Mouse (Mus musculus): ENCODE results near the gene Ankrd49. TPM values are rescaled to one million over a fixed set of nuclear protein-coding genes. Genes with fewer than 3 reads are reported as not detected.

Gene Ankrd49
- polyA plus RNA-seq, 1 experiment from 2014 or later = 47.9 TPM

DNA sequence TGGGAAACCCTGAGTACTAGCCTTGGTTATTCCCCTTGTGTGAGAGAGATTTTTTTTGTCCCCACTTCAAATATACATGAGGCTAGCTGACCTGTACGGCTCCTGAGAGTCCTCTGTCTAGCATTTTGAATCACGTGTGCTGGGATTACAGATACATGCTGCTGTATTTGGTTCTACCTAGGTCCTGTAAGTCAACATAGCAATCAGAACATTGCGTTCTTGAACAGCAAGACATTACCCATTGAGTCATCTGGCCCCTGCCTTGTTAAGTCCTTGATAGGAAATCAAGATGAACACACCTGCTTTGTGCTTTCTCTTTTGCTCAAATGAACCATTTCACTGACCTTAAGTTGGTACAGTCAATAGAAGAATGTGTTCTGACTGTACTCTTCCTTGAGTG lies 30.2 kb downstream of the Ankrd49 start:
- H3K36me3 ChIP-seq (ENCODE audit: control insufficient read depth, insufficient read depth, low read length) = no peaks in the 10 kb centered on the region
- no peak for DNase-seq (ENCODE audit: low spot score)
- H3K4me2 ChIP-seq (ENCODE audit: low read length) = no peak overlapping the region
- no peak overlapping the region for H3K9ac ChIP-seq (ENCODE audit: low read length)
- H3K4me1 ChIP-seq (replicated peaks; ENCODE audit: control insufficient read depth, insufficient read depth, low read length) = no peaks in the 10 kb centered on the region
- no peak for ATAC-seq (replicated peaks; ENCODE audit: low FRiP score, low TSS enrichment, low read depth)
- H3K27ac ChIP-seq (ENCODE audit: low read depth) = no peak overlapping the region
- WGBS = 80% methylated on average over 3 of the region's 3 CpGs
- H3K9me3 ChIP-seq (ENCODE audit: control insufficient read depth, low read length) = no peaks in the 10 kb centered on the region
- no peak overlapping the region for H3K4me3 ChIP-seq (ENCODE audit: low read depth, low read length)
- no peaks in the 10 kb centered on the region for H3K27me3 ChIP-seq (replicated peaks; ENCODE audit: control insufficient read depth, insufficient read depth, low read length)

DNA sequence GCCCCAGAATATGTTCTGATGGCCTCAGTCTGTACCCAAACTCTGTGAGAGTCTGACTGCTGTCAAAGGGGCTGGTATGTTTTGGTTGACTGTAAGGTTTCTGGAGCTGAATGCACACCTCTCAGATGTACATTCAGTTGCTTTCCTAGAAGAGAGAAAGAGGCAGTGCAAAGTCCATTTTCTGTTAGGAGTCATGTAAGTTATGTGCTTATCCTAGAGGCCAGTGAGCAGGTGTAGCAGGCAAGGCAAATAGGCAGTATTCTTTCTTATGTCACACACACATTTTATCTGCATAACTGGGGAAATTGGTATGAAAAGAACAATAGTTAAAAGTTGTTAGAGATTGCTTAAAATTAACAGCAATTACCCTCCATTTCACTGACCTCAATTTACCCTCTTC lies 30.7 kb downstream of the Ankrd49 start:
- Histone ChIP-seq H3K36me3 (ENCODE audit: control insufficient read depth, insufficient read depth, low read length) (no peaks in the 10 kb centered on the region), H3K27ac (ENCODE audit: low read depth) (no peak overlapping the region), H3K4me1 (replicated peaks; ENCODE audit: control insufficient read depth, insufficient read depth, low read length) (no peaks in the 10 kb centered on the region), H3K27me3 (replicated peaks; ENCODE audit: control insufficient read depth, insufficient read depth, low read length) (no peaks in the 10 kb centered on the region), H3K4me3 (ENCODE audit: low read depth, low read length) (no peak overlapping the region), H3K9me3 (ENCODE audit: control insufficient read depth, low read length) (no peaks in the 10 kb centered on the region), H3K4me2 (ENCODE audit: low read length) (no peak overlapping the region), H3K9ac (ENCODE audit: low read length) (no peak overlapping the region)
- ATAC-seq (replicated peaks; ENCODE audit: low FRiP score, low TSS enrichment, low read depth) (no peak), DNase-seq (ENCODE audit: low spot score) (no peak)

DNA sequence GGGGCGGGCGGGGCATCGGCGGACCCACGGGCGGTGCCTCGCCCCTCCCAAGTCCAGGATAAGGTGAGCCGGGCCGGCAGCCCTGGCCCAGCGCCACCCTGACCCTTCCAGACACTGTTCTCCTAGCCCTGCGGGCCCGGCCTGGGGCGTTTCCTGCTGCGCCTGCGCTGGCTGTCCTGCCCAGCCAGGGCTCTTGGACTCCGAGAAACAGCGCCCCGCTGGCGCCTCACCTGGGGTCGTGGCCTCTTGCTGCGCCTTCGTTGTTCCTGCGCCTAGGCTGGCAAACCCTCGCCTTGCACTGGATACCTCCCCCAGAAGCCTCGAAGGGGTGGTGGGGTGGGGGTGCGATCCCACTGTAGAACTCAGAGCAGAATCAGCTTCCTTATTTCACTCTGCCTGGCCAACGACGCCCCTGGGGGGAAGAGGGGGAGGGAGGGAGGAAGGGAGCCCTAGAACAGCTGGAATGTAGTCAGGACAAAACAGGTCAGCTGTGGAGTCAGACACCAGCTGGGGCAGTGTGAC lies 32.6 kb downstream of the Ankrd49 start, which contains the start of gene Fut4:
TSS of gene Fut4 (minus strand) at position 393 of the 522 bp plus-strand sequence.
- under 1% methylated on average over 27 of the region's 28 CpGs for WGBS
- no peak for DNase-seq (ENCODE audit: low spot score)

DNA sequence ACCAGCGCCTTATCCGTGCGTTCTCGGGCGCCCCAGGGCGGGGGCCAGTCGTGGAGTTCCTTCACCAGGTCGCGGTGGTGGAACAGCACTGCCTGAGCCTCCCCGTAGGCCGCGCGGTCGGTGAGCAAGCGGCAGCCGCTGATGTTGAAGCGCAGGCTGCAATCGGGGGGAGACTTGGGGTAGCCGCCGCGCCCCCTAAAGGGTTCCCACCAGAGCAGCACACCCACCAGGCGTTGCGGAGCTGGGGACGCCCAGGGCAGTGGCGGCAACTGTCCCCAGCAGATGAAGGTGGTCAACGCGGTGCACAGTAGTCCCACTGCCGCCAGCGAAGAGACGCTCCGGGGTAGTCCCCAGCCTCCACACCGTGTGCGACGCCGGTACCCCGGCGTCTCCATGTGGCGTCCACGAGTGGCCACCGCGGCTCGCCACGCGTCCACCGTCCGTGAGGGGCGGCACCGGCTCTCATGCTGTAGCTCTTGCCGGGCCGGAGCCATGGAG lies 33.1 kb downstream of the Ankrd49 start:
- DNase-seq (ENCODE audit: low spot score) = peak; percentile 83
- H3K27ac ChIP-seq (ENCODE audit: low read depth) = no peak overlapping the region
- under 1% methylated on average over 48 of the region's 50 CpGs for WGBS

More for the DNA sequence above, 32.6 kb downstream of the Ankrd49 start, which contains the start of gene Fut4:
- Histone ChIP-seq H3K4me1 (replicated peaks; ENCODE audit: control insufficient read depth, insufficient read depth, low read length) (no peaks in the 10 kb centered on the region), H3K4me2 (ENCODE audit: low read length) (peak within 1 kb of the TSS; percentile 96), H3K27me3 (replicated peaks; ENCODE audit: control insufficient read depth, insufficient read depth, low read length) (no peaks in the 10 kb centered on the region), H3K4me3 (ENCODE audit: low read depth, low read length) (peak within 1 kb of the TSS; percentile 52), H3K9ac (ENCODE audit: low read length) (peak within 1 kb of the TSS; percentile 59), H3K9me3 (ENCODE audit: control insufficient read depth, low read length) (no peaks in the 10 kb centered on the region), H3K27ac (ENCODE audit: low read depth) (0 out of 2 replicates have a peak within 1 kb of the TSS, but pooled peaks have one; percentile 18), H3K36me3 (ENCODE audit: control insufficient read depth, insufficient read depth, low read length) (no peaks in the 10 kb centered on the region)
- peak; percentile 86 for ATAC-seq (replicated peaks; ENCODE audit: low FRiP score, low TSS enrichment, low read depth)

DNA sequence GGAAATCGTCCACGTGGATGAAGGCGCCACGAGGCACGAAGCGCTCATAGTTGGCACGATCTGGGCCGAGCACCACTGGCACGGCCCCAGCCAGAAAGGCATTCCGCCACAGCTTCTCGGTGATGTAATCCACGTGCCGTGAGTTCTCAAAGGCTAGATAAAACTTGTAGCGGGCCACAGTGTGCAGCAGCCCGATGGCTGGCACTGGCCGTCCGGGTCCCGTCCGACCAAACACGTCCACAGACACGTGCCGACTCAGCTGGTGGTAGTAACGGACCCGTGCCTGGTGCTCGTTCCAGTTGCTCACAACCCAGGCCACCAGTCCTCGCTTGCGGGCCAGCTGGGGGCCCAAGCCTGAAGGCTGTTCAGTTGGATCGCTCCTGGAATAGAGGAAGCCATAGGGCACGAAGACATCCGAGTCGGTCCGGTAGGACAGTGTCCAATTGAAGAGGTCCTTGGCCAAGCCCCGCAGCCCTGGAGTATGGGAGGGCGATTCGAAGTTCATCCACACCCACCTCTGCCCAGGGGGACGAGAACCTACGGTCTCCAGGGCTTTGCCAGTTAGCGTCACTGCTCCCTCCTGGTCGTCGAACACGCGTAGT lies 33.7 kb downstream of the Ankrd49 start:
- no peak for ATAC-seq (replicated peaks; ENCODE audit: low FRiP score, low TSS enrichment, low read depth)
- no peaks in the 10 kb centered on the region for H3K9me3 ChIP-seq (ENCODE audit: control insufficient read depth, low read length)
- H3K4me1 ChIP-seq (replicated peaks; ENCODE audit: control insufficient read depth, insufficient read depth, low read length) = no peaks in the 10 kb centered on the region
- peak overlapping the region; percentile 59 for H3K9ac ChIP-seq (ENCODE audit: low read length)
- no peak overlapping the region for H3K27ac ChIP-seq (ENCODE audit: low read depth)
- peak overlapping the region; percentile 96 for H3K4me2 ChIP-seq (ENCODE audit: low read length)
- H3K4me3 ChIP-seq (ENCODE audit: low read depth, low read length) = peak overlapping the region; percentile 52
- no peak for DNase-seq (ENCODE audit: low spot score)
- no peaks in the 10 kb centered on the region for H3K36me3 ChIP-seq (ENCODE audit: control insufficient read depth, insufficient read depth, low read length)
- H3K27me3 ChIP-seq (replicated peaks; ENCODE audit: control insufficient read depth, insufficient read depth, low read length) = no peaks in the 10 kb centered on the region
- 63% methylated on average over 42 of the region's 42 CpGs for WGBS

More for the DNA sequence above, 33.1 kb downstream of the Ankrd49 start:
- H3K4me2 ChIP-seq (ENCODE audit: low read length) = peak overlapping the region; percentile 96
- no peaks in the 10 kb centered on the region for H3K9me3 ChIP-seq (ENCODE audit: control insufficient read depth, low read length)
- H3K27me3 ChIP-seq (replicated peaks; ENCODE audit: control insufficient read depth, insufficient read depth, low read length) = no peaks in the 10 kb centered on the region
- H3K36me3 ChIP-seq (ENCODE audit: control insufficient read depth, insufficient read depth, low read length) = no peaks in the 10 kb centered on the region
- H3K4me1 ChIP-seq (replicated peaks; ENCODE audit: control insufficient read depth, insufficient read depth, low read length) = no peaks in the 10 kb centered on the region
- peak overlapping the region; percentile 52 for H3K4me3 ChIP-seq (ENCODE audit: low read depth, low read length)
- peak overlapping the region; percentile 59 for H3K9ac ChIP-seq (ENCODE audit: low read length)
- peak; percentile 74 for ATAC-seq (replicated peaks; ENCODE audit: low FRiP score, low TSS enrichment, low read depth)

DNA sequence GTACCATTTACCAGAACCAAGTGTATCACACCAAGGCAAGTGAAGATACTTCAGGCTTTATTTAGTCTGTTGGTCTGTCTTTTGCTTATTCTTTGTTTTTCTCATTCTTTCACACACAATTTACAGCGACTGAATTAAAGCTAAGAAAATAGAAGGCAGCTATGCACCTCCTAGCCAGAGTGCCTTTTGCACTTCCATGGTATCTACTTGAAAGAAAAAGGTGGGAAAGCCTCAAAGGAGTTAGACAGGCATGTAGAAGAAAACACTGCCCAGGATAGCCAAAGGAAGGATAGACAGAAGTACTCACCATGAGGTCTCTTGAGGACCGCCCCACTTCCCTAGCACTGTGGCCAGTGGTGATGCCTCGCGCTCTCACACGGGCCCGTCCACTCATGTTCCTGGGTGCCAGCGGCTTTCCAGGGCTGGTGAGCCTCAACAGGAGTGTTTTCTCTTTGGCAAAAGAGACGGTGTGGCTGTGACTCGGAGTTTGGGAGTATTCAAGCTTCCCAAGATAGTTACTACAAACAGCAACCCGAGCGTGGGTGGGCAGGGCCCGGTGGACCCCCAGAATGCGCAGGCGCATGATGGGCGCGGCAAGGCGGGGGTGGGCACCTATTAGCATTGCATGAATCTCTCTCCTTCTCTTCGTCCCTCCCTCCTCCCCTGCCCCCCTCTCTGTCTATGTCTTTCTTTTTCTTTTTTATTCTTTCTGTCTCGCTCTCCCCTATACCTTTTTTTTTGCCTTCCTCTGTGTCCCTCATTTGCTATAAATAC lies 44.3 kb downstream of the Ankrd49 start, which contains the start of gene Piwil4:
TSS of gene Piwil4 (minus strand) at position 583 of the 774 bp plus-strand sequence.
- Histone ChIP-seq H3K4me1 (replicated peaks; ENCODE audit: control insufficient read depth, insufficient read depth, low read length) (no peaks in the 10 kb centered on the region), H3K9me3 (ENCODE audit: control insufficient read depth, low read length) (no peaks in the 10 kb centered on the region), H3K27me3 (replicated peaks; ENCODE audit: control insufficient read depth, insufficient read depth, low read length) (no peaks in the 10 kb centered on the region), H3K4me3 (ENCODE audit: low read depth, low read length) (no peak within 1 kb of the TSS), H3K27ac (ENCODE audit: low read depth) (no peak within 1 kb of the TSS), H3K36me3 (ENCODE audit: control insufficient read depth, insufficient read depth, low read length) (no peaks in the 10 kb centered on the region), H3K9ac (ENCODE audit: low read length) (no peak within 1 kb of the TSS), H3K4me2 (ENCODE audit: low read length) (no peak within 1 kb of the TSS)
- no peak for ATAC-seq (replicated peaks; ENCODE audit: low FRiP score, low TSS enrichment, low read depth)
- 83% methylated on average over 19 of the region's 19 CpGs for WGBS
- DNase-seq (ENCODE audit: low spot score) = no peak

DNA sequence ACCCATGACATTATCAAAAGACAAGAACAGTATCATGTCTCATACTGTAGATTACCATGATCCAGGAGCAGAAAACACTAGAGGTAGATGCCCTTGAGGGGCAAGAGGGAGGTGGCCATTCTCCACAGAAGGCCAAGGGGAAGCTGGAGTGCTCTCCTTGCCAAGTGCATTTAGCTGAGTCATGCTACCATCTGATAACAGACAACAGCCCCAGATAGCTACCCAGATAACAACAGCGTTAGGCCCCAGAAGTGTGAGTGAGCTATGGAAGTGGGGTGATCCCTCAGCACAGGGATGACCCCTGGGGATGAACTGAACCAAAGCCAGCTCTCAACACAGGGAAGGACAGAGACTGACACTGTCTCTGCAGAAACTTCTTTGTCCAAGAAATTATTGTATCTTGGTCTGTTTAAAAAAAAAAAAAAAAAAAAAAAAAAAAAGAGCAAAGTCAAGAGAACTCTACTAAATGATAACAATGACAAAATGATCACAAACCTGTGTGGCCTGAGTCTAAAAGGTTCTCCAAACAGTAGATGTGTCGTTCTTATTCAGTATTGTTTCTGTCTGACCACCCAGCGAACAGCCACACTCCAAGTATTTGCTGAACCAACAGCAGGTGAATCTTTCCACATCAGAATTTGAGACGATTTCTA lies 45.0 kb downstream of the Ankrd49 start:
- no peaks in the 10 kb centered on the region for H3K27me3 ChIP-seq (replicated peaks; ENCODE audit: control insufficient read depth, insufficient read depth, low read length)
- H3K4me1 ChIP-seq (replicated peaks; ENCODE audit: control insufficient read depth, insufficient read depth, low read length) = no peaks in the 10 kb centered on the region
- ATAC-seq (replicated peaks; ENCODE audit: low FRiP score, low TSS enrichment, low read depth) = no peak
- H3K36me3 ChIP-seq (ENCODE audit: control insufficient read depth, insufficient read depth, low read length) = no peaks in the 10 kb centered on the region
- no peak overlapping the region for H3K4me2 ChIP-seq (ENCODE audit: low read length)
- H3K27ac ChIP-seq (ENCODE audit: low read depth) = no peak overlapping the region
- H3K4me3 ChIP-seq (ENCODE audit: low read depth, low read length) = no peak overlapping the region
- 63% methylated on average over 4 of the region's 4 CpGs for WGBS
- DNase-seq (ENCODE audit: low spot score) = no peak
- no peaks in the 10 kb centered on the region for H3K9me3 ChIP-seq (ENCODE audit: control insufficient read depth, low read length)
- H3K9ac ChIP-seq (ENCODE audit: low read length) = no peak overlapping the region

DNA sequence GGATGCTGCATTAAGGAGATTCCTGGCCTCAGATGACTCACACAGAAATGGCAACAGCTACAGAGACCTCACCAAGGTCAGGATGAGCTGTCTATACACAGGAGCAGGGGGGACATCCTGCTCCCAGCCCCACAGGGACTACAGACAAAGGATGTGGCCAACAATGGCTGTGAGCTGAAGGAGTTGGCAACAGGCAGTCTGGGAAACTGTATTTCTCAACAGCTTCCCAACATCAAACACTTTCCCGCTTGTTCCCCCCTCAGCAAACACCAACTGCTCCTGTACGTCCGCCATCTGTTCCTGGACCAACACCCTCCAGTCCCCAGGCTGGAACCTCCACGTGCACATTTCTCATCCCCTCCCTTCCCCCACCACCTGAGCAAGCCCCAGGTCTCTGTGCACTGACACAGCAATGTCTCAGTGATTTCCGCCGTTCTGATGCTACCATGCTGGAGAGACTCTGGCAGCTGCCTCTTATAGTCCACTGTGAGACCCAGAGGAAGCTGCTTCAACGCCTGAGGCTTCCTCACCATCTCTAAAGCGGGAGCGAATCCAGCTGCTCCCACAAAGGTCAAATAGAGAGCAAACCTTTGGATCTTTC lies 53.6 kb downstream of the Ankrd49 start:
- no peak overlapping the region for H3K4me2 ChIP-seq (ENCODE audit: low read length)

More for the DNA sequence above, 53.6 kb downstream of the Ankrd49 start:
- no peak overlapping the region for H3K27ac ChIP-seq (ENCODE audit: low read depth)
- H3K4me1 ChIP-seq (replicated peaks; ENCODE audit: control insufficient read depth, insufficient read depth, low read length) = peaks cover 2% of the 10 kb centered on the region; the same call in 1 of the 2 replicates
- no peak overlapping the region for H3K4me3 ChIP-seq (ENCODE audit: low read depth, low read length)
- H3K9me3 ChIP-seq (ENCODE audit: control insufficient read depth, low read length) = no peaks in the 10 kb centered on the region
- DNase-seq (ENCODE audit: low spot score) (peak; percentile 58), ATAC-seq (replicated peaks; ENCODE audit: low FRiP score, low TSS enrichment, low read depth) (no peak; the same call in 1 of the 2 replicates)
- H3K36me3 ChIP-seq (ENCODE audit: control insufficient read depth, insufficient read depth, low read length) = no peaks in the 10 kb centered on the region
- no peaks in the 10 kb centered on the region for H3K27me3 ChIP-seq (replicated peaks; ENCODE audit: control insufficient read depth, insufficient read depth, low read length)
- WGBS = 24% methylated on average over 9 of the region's 9 CpGs
- H3K9ac ChIP-seq (ENCODE audit: low read length) = no peak overlapping the region

Measured in intestine, embryonic 14.5 days (tissue).